Mouse (Mus musculus): ENCODE results near the gene Prss30.

Prss30 gene

DNA sequence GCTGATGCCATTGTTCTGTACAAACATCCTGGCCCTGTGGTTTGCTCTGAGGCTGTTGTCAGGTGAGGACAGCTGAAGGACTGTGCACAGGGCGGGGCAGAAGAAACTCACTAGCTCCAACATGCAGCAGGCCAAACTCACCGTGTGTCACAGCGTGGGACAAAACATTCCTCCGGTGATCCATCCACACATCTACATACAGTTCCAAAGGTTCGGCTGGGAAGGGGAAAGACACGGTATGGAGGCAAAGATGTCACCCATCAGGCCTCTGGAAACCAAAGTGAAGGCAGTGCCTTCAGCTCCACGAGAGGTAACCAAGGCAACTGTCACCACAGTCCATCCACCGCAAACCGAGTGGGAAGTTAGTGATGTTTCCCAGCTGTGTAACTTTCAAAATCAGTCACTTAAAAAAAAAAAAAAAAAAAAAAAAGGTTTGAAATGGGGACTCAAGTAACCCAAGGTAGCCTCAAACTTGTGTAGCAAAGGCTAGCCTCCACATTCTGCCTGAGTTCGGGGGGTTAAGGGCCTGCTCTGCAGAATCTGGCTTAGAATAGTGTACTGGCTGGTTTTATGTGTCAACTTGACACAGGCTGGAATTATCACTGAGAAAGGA, at the start of gene Prss30:
Prss30 (minus strand) TSS at position 270 of the 613 bp plus-strand sequence.
- no peak for DNase-seq

DNA sequence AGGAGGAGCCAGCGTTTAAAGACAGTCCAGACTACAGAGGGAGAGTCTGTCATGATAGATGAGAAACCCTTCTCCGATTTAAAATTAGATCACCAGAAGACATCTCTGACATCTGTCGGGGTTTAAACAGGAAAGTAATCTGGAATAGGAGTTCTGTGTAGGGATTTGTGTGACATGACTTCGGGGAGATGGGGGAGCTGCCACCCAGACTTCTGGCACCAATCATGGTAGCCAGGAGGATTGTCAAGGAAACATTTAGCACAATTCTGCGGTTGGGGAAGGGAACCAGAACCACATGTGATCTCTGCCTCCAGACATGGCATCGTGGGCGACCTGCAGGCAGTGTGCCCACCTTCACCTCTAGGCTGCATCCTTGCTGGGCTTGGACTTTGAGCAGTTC, 49.1 kb upstream of the Prss30 start:
- no peak for DNase-seq

DNA sequence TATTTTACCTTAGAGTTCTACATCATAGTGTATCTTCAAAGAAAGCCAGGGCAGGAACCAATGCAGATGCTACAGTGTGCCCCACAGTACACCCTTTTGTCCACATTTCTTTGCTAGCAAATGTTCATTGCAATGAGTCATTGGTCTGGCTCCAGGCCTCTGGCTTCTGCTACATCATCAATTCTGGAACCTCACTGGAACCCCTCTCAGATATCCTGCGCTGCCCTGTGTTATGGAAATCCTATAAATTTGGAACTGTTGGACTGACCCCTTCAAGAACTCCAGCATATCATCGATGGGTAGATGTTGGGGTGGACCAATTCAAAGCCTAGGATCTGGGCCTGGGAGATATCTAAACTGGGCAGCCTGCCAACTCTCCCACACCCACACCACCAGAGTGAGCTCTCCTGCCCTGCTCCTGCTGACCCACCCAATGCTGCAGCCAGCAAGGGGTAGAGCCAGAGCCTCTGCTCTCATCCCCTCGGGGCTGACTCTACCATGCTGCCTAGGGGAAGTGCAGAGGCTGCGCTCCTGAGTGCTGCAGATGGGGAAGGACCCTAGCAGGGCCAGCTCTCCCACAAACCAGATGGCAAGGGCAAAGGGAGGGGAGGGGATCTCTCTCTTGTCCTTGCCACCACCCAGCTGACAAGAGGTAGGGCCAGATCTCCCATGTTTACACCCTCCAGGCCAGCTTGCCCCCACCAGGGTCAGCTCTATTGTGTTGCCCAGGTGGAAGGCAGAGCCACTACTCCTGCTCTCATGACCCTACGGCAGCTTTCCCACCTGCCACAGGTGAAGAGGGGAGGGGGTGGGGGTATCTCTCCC, 41.2 kb upstream of the Prss30 start:
- DNase-seq = no peak

DNA sequence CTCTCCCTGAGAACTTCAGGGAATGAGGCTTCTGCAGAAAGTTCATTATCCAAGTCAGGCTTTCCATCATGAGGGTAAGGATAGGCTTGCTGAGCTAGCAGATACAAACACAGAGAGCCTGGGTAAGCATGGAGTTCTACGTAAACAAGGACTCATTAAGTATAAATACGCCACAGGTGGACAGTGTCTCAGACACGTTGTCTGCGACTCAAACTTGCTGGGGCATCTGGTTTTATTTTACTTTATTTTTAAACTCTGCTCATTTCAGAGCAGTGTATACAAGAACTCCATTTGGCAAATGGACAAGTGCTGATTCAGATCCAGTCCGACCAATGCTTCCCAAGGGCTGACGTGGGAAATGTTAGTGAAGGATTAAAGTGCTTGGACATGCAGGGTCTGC, 40.3 kb upstream of the Prss30 start:
- no peak for DNase-seq

DNA sequence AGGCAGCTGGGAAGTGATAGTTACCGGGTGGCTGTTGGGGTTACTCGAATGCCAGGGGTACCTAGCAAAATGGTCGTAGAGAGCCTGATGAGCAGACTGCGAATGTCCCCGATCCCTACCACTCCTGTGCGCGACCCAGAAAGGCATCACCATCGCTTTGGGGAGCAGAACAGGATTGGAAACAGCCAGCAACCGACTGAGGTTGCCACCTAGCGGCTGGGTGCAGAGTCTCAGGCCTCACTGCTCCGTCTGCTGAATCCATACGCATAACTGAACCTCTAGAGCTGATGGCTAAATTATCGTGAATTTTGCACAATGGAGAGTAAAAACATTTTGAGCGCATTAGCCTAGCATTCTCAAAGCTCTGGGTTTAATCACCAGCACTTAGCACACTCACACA, 35.4 kb upstream of the Prss30 start:
- peak; percentile 13 to 22 for DNase-seq

DNA sequence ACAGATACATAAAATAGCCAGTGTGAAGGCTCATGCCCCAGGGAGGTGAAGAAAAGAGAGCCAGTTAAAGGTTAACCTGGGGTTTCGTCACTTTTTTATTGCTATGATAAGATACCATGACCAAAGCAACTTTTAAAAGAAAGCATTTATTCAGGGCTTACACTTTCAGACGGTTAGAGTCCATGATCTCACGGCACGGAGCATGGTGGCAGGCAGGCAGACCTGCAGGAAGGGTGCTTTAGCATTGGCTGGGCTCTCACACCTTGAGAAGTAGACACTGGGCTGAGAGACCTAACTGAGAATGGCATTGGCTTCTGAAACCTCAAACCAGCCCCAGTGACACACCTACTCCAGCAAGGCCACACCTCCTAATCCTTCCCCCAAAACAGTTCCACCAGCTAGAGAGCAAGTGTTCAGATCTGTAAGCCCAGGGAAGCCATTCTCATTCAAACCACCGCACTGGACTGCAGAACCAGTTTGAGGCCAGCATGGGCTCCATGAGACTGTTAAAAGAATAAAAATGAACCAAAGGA, 34.1 kb upstream of the Prss30 start:
- no peak for DNase-seq

DNA sequence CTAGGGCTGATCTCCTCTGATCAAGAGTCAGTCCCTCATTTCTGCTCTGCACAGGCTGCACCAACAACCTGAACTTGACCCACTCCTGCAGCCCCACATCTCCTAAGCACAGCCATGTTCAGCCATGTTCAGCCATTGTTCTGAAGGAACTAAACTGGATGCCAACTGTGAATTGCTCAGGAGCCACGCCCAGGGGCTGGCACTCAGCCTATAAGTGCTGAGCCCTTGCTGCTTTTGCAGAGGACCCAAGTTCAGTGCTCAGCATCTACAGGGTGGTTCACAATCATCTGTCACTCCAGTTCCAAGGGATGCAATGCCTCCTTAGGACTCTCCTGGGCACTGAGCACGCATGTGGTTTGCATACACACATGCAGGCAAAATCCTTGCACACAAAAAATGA, 32.6 kb upstream of the Prss30 start:
- no peak for DNase-seq

DNA sequence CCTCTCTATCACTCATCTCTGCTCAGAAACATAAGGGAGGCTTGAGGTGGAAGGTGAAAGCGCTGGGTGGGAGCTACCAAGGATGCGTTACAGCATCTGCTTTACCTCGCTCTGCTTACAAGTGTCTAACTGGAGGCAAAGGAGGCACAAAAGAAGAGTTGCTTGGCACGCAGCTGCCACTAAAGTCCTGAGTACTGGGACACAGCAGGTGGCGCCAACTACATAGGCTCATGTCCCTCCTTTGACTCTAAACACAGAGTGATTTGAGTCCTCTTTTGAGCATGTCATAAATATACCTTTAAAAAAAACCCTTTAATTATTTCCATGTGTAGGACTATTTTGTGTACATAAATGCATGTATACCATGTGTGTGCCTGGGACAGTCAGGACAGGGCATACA, 29.3 kb upstream of the Prss30 start:
- no peak for DNase-seq

DNA sequence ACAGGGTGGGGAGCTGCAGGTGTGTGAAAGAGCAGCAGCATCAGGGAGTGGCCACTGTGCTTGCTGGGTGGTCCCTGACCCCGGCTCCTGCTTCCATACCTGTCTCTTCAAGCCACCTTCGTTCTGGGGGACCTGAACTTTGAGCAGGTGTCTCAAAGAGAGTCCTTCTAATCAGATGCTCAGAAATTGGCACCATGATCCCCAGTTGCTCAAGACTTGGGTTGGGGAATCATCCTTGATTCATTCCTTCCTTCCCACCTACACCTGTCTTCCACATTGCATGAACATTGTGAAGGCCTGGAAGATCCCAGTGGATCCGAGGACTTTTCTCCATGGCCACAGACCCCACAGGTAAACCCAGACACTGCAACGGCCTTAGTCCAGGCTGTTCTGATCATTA, 27.7 kb upstream of the Prss30 start:
- no peak for DNase-seq

DNA sequence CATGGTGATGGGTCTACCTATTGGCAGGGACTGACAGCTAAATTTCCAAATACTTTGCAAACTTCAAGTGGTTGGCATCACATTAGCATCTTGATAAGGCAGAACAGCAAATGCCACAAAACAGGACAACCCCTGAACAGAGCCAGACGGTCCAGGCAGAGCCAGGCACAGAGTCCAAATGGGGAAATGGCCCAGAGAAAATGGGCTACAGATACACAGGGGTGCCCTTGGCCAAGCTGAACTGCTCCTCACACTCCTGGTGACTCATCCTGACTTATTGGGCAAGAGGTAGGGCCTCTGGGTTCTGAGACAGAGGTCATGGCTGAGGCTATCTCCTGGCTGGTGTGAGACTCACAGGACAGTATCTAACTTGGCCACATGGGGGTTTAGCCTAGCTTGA, 27.0 kb upstream of the Prss30 start:
- DNase-seq = no peak

DNA sequence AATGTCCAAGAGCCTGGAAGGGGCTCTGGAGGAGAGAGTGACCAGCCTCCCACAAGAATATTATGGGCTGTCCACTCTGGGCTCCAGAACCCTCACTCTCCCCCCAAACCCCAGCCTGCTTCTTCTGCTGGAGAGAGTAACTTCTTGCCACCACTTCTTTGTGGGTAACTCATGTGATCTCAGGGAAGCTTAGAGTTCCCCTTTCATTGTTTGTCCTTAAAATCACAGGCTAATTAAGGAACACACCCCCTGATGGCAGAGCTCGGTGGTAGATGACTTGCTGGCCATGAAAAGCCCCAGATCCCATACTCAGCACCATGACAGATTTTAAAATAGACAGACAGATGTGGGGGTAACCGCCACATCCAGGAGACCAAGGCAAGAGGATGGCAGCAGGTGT, 26.6 kb upstream of the Prss30 start:
- DNase-seq = peak in 1 of 2 experiments; percentile 3

DNA sequence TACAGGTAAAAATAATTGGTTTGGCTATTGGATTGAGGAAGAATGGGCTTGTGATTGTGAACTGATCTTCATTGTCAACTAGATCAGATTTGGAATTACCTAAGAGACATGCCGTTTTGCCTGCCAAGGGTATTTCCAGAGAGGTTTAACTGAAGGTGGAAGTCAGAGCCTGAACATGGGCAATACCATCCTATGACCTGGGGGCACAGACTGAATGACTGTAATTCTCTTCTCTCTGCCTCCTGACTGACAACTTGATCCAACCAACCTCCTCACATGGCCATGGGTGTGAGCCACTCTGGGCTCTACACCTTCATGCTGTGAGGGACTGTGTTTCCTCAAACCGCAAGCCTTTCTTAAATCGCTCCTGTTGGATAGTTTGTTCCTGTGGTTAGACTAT, 24.7 kb upstream of the Prss30 start:
- no peak for DNase-seq

DNA sequence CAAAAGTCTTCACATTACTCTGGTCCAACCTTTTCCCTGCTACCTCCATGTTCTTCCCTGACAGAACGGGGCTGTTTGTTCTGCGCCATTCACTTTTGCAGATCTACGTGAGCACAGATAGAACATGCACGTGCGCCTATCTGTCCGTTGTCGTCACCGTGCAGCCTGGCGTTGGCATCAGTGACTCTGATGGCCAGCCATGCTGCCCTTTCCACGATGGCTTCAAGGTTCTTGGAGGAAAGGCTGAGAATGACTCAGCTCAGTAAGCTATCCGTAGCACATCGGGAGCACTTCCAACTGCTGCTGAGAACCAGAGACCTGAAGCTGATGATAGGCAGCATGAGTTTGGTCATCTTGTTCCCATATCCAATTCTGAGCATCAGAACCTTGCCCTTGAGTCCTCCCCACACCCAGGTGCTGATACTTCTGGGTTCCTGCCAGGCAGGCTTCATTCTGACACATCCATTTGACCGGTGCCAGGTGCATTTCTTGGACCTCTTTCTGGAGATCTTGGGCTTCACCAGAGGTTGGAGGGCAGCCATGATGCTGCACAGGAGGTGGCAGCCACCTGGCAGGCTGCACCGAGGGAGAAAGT, 23.8 kb upstream of the Prss30 start:
- DNase-seq = no peak

DNA sequence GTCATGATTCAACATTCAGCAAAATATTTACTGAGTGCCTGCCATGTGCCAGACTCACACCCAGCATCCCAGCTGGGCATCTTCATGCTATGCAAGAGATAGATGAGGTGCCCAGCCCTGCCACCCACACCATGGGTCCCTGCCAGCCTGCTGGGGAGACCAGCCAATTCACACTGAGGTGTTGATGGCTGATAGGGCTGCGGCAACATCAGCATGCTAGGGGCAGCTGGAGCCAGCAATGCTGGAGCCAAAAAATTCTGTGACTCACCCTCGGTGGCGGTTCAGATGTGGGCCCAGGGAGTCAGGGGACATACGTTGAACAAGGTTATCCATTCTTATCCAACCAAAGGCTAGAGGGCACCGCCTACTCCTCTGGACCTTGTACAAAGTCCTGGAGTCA, 20.0 kb upstream of the Prss30 start:
- DNase-seq = no peak

DNA sequence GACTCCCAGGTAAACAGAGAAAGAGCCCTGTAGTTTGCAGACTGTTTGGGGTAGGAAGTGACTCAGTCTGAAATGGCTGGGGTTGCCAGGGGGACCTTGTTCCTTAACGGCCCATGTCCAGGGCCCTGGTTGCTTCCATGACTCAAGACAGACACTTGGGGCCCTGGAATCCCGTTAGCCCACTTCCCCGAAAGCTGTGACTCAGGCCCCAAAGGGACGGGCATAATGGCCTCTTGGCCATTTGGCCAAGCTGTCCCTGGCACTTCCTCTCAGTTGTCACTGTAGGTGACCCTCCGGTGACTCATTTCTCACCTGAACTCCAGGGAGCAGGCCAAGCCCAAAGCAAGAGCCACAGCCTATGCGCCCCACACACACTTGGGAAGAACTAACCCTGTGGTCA, 18.0 kb upstream of the Prss30 start:
- DNase-seq = no peak

DNA sequence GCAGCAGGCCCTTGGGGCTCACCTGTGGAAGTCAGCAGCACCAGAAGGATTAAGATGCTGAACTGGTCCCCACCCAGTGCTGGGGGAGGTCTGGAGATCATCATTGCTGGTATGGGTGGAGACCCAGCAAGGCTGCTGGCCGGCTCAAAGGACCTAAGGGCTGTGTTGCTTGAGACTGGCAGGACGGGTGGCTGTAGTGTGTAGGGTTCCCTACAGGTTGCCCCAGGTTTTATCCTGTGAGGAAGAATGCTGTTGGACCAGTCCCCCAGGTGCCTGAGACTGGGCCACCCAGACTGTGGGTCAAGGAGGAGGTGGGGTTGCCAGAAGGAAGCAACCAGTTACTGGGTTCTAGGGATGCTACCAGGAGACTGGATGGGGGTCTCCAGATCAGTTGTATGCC, 17.5 kb upstream of the Prss30 start, which contains the start of gene Prss22:
Prss22 (minus strand) TSS at position 200 of the 400 bp plus-strand sequence.
- no peak for DNase-seq

DNA sequence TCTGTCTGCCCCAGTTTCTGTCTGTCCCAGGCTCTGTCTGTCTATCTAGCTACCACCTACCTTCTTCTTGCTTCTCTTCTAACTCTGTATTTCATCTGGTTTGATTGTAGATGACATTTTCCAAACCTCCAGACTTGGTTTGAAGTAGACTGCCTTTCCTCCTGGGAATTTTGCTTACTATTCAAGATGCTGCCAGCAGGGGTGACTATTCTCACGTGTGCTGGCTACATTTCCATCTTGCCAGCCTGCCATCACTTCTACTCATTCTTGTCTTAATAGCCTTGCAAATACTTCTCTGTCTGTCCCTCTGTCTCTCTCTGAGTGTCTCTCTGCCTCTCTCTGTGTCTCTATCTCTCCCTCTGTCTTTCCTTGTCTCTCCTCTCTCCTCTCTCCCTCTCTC, 15.1 kb upstream of the Prss30 start:
- no peak for DNase-seq

DNA sequence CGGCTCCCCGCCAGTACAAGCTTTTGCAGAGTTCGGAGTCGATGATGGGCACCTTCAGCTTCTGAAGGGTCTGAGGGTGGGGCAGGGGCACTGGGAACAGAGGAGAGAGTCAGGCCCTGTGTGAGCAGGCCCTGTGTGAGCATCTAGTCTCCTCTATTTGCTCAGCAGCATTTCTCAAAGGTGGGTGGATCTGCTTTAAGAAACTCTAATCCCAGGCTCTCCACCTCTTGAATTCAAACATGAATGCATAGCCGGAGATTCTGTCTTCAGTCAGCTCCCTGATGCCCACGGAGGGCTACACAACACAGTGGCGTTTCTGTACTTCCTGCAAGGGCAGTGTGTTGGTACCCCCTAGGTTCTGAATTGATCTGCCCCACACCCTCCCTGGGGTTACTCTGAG, 14.3 kb upstream of the Prss30 start:
- no peak for DNase-seq

DNA sequence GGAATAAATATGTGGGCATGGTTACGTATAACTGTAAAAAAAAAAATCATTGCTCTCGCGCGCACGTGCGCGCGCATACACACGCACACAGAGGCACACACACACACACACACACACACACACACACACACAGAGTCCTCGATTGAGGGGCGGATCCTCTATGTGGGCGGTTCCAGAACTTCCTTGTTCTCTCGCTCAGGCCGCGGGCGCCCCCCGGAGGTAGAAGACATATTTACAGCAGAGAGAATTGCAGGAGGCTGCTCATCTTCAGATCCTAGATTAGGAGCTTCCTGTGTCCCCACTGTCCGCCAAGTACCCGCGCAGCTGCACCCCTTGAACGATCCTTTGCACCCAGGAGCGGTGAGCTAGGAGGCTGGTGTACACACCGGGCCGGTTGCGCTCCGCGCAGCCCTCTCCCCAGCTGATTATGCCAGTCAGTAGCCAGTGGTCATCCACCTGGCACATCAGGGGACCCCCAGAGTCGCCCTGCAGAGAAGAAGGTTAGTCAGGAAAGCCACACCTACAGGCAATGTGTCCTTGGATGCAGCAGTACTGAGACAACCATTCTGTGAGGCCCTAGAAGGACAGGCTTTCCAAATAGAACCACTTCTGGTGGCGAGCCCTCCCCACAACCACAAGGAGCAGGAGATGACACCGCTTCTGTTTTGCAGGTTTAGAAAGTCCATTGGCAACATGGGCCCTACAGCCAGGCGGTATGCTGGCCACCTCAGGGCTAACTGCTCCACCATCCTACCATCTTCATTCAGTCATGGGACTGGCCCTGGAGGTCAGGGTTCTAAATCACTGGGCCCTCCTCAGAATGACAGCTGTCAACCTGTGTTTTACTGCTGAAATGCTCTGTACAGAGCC, 13.4 kb upstream of the Prss30 start:
- DNase-seq = peak; percentile 87 to 89

DNA sequence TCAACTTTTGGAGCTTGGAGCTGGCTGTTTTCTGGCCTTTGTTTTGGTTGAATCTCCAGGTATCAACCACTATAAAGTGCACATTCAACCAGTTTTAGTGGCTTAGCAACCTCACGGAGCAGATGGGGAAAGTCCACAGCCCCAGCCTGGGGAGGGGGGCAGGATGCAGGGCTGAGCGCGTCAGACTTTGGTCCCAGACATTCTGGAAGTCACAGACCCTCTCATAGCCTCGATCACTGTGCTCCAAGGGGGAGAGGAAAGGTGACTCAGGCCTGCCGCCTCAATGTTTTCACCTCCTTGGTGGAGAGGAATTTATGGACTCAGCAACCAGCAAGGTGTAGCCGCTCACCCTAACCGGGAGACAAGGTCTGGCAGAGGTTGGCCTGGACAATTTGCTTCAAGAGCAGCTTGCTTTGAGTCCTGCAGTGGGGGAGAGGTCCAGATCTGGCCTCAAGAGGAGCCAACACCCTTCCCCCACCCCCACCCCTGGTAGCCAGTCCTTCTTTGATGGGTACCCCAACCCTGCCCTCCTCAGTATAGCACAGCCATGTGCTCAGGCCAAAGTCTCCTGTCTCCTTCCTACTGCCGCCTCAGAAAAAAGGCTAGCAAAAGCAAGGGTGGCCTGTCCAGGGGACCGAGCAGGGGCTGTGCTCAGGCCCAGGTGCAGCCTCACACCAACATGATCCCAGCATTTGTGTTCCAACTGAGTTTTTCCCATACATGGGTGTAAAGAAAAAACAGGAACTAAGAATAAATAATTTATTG, 12.6 kb upstream of the Prss30 start:
- DNase-seq = no peak

DNA sequence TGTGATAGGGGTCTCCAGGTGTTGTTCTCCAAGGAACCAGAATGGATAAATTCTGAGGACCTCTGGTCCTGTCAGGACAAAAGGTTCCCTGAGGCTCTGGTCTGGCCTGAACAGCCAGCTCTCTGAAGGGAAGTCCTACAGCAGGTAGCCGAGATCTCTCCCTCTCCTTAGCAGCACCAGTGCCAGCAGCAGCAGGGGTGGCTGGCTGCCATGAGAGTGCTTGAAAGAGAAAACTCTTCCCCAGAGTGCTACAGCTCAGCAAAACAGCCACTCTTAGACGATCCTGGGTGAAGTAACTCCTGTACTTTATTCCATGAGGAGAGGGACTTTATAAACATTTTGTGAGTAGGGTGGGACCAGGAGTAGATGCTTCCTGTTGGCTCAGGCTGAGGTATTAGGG, 9.4 kb upstream of the Prss30 start:
- DNase-seq = no peak

DNA sequence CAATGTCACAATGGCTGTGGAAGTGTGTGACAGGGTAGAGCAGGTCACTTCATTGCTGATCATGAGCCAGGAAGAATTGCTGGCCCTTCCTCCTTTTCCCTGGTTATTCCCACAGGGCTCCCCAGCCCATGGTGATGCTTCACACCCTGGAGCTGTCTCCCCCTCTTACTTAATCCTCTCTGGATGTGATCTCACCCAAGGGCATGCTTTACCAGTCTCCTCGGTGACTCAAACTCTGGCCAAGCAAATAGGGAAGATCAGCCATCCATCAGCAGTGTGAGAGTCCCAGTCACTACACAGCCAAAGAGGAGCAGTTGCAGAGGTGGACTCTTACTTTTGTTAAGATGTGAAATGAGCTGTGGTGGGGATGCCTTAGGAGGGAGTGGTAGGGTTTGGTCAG, 4.6 kb upstream of the Prss30 start:
- no peak for DNase-seq

All from B cell, adult 2 months (primary cell).